Mouse (Mus musculus) hindbrain, embryonic 13.5 days (tissue): Measurements from ENCODE around the gene Cyfip2. TPM values are rescaled to one million over a fixed set of nuclear protein-coding genes. Genes with fewer than 3 reads are reported as not detected.
"Not testable (repeated sequence)": the region's sequence is repeated elsewhere in the genome, so short reads cannot be mapped to it uniquely, and the experiment has no call there.

ENCODE experiments used
- ATAC-seq: fragments of 200-750 bp; cut with Nextera tagmentation; 2 replicates; pipeline ENCODE4 v1.8.0; 2017; ENCODE audit warnings: moderate TSS enrichment; ENCODE audit not compliant: low FRiP score
- H3K27ac ChIP-seq: fragments of 300-500 bp; sonication (generic); 2 replicates; pipeline ENCODE4 v1.5.1; 2015; ENCODE audit warnings: inconsistent platforms, mild to moderate bottlenecking, moderate library complexity
- H3K27me3 ChIP-seq: fragments of 300-500 bp; sonication (generic); 2 replicates; pipeline ENCODE4 v1.6.1; 2015; ENCODE audit warnings: mild to moderate bottlenecking, inconsistent platforms
- H3K36me3 ChIP-seq: fragments of 300-500 bp; sonication (generic); 2 replicates; pipeline ENCODE4 v1.6.1; 2015; ENCODE audit warnings: mild to moderate bottlenecking, inconsistent platforms
- H3K4me1 ChIP-seq: fragments of 300-500 bp; sonication (generic); replicated peaks from 2 replicates; pipeline ENCODE4 v1.6.1; 2015; ENCODE audit warnings: inconsistent platforms
- H3K4me2 ChIP-seq: fragments of 300-500 bp; sonication (generic); 2 replicates; pipeline ENCODE4 v1.6.1; 2015; ENCODE audit warnings: inconsistent platforms, mild to moderate bottlenecking, moderate library complexity
- H3K4me3 ChIP-seq: fragments of 300-500 bp; sonication (generic); 2 replicates; pipeline ENCODE4 v1.5.1; 2015; ENCODE audit warnings: mild to moderate bottlenecking, inconsistent platforms
- H3K9ac ChIP-seq: fragments of 300-500 bp; sonication (generic); 2 replicates; pipeline ENCODE4 v1.6.1; 2015; ENCODE audit warnings: mild to moderate bottlenecking, inconsistent platforms
- H3K9me3 ChIP-seq: fragments of 300-500 bp; sonication (generic); 2 replicates; pipeline ENCODE4 v1.6.1; 2016; ENCODE audit warnings: inconsistent platforms
- WGBS: fragments of 180-500 bp; shearing (Covaris S2); methylation state at CpG from one replicate; pipeline ENCODE4 v1.1.7; 2015; 5-methylcytosine and 5-hydroxymethylcytosine counted together
- polyA plus RNA-seq: library from polyadenylated mRNA; unstranded; fragments of >200 nt; fragmentation: Nextera tagmentation; extraction: Ambion mirVana; gene quantifications from 2 replicates; pipeline ENCODE4 v1.2.1, GENCODE M21; 2015

Gene Cyfip2
- polyA plus RNA-seq, 1 experiment from 2014 or later = 74.9 TPM

GRCm38 (mm10) chr11:46188283-46188682, 124.4 kb downstream of the Cyfip2 start:
- Histone ChIP-seq H3K4me3 (no peak overlapping the region), H3K27me3 (no peaks in the 10 kb centered on the region), H3K9me3 (no peaks in the 10 kb centered on the region), H3K36me3 (peaks cover 12% of the 10 kb centered on the region), H3K9ac (no peak overlapping the region), H3K4me2 (no peak overlapping the region), H3K27ac (no peak overlapping the region), H3K4me1 (0 out of 2 replicates have a peak, but pooled peaks cover 4% of the 10 kb centered on the region)
- ATAC-seq = no peak
- 72% methylated on average over 2 of the region's 2 CpGs for WGBS

DNA sequence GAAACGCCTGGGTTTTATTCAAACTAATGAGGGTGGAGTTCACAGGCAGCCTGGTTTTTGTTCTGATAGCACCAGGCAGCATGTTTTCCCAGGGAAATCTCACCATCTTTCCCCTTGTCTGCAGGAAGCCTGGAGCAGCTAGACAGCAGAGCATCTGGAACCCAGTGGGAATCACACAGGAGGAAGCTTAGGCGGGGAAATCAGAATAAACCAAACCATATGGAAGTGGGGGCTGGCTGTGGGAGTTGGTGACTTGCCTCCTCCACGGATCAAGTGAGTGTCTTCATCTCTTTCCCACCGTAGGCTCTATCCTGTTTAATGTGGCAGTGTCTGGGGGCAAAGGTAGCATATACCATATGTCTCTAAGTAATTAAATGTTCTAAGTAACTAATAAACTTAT, 127.2 kb downstream of the Cyfip2 start:
- H3K9ac ChIP-seq = no peak overlapping the region
- H3K4me3 ChIP-seq = no peak overlapping the region
- no peak overlapping the region for H3K27ac ChIP-seq
- H3K4me2 ChIP-seq = no peak overlapping the region
- ATAC-seq = 0 out of 2 replicates have a peak, but pooled peaks have one; percentile 17
- H3K4me1 ChIP-seq = 0 out of 2 replicates have a peak, but pooled peaks cover 4% of the 10 kb centered on the region
- WGBS = 34% methylated on average over 4 of the region's 4 CpGs
- H3K36me3 ChIP-seq = no peaks in the 10 kb centered on the region
- no peaks in the 10 kb centered on the region for H3K9me3 ChIP-seq
- no peaks in the 10 kb centered on the region for H3K27me3 ChIP-seq

GRCm38 (mm10) chr11:46184946-46185345, 127.7 kb downstream of the Cyfip2 start:
- H3K4me3 ChIP-seq = no peak overlapping the region
- WGBS = 74% methylated on average over 3 of the region's 3 CpGs
- H3K27me3 ChIP-seq = no peaks in the 10 kb centered on the region
- no peaks in the 10 kb centered on the region for H3K9me3 ChIP-seq
- no peak overlapping the region for H3K4me2 ChIP-seq
- no peak overlapping the region for H3K9ac ChIP-seq
- no peaks in the 10 kb centered on the region for H3K36me3 ChIP-seq
- no peak for ATAC-seq
- no peak overlapping the region for H3K27ac ChIP-seq
- 0 out of 2 replicates have a peak, but pooled peaks cover 4% of the 10 kb centered on the region for H3K4me1 ChIP-seq

GRCm38 (mm10) chr11:46182031-46182430, 130.6 kb downstream of the Cyfip2 start:
- H3K9me3 ChIP-seq, H3K4me3 ChIP-seq, H3K27me3 ChIP-seq, H3K4me1 ChIP-seq, H3K36me3 ChIP-seq, ATAC-seq, H3K9ac ChIP-seq, H3K4me2 ChIP-seq, H3K27ac ChIP-seq: not testable (repeated sequence)
- 89% methylated on average over 1 of the region's 1 CpGs for WGBS

GRCm38 (mm10) chr11:46177246-46178043, 135.2 kb downstream of the Cyfip2 start:
- Histone ChIP-seq H3K9ac (no peak overlapping the region), H3K4me3 (no peak overlapping the region), H3K9me3 (no peaks in the 10 kb centered on the region), H3K27ac (no peak overlapping the region), H3K36me3 (no peaks in the 10 kb centered on the region), H3K4me1 (no peaks in the 10 kb centered on the region), H3K27me3 (no peaks in the 10 kb centered on the region), H3K4me2 (no peak overlapping the region)
- 79% methylated on average over 10 of the region's 10 CpGs for WGBS
- ATAC-seq = no peak

- Histone ChIP-seq H3K4me1 (no peaks in the 10 kb centered on the region), H3K9ac (no peak overlapping the region), H3K27ac (no peak overlapping the region), H3K4me2 (no peak overlapping the region), H3K36me3 (no peaks in the 10 kb centered on the region), H3K27me3 (no peaks in the 10 kb centered on the region), H3K4me3 (no peak overlapping the region), H3K9me3 (no peaks in the 10 kb centered on the region)
- WGBS = 96% methylated on average over 6 of the region's 6 CpGs
- no peak for ATAC-seq
Observed at GRCm38 (mm10) chr11:46176155-46176554, 136.5 kb downstream of the Cyfip2 start.

GRCm38 (mm10) chr11:46172128-46172527, 140.5 kb downstream of the Cyfip2 start:
- no peak for ATAC-seq
- 95% methylated on average over 9 of the region's 9 CpGs for WGBS

GRCm38 (mm10) chr11:46169908-46170307, 142.8 kb downstream of the Cyfip2 start:
- H3K4me1 ChIP-seq = peaks cover 14% of the 10 kb centered on the region
- H3K9ac ChIP-seq = no peak overlapping the region
- H3K9me3 ChIP-seq = no peaks in the 10 kb centered on the region
- H3K4me2 ChIP-seq = no peak overlapping the region
- ATAC-seq = no peak
- H3K36me3 ChIP-seq = no peaks in the 10 kb centered on the region
- H3K4me3 ChIP-seq = no peak overlapping the region
- no peak overlapping the region for H3K27ac ChIP-seq
- 21% methylated on average over 3 of the region's 3 CpGs for WGBS
- H3K27me3 ChIP-seq = peaks cover 19% of the 10 kb centered on the region

More at GRCm38 (mm10) chr11:46172128-46172527, 140.5 kb downstream of the Cyfip2 start:
- Histone ChIP-seq H3K36me3 (no peaks in the 10 kb centered on the region), H3K9me3 (no peaks in the 10 kb centered on the region), H3K27ac (no peak overlapping the region), H3K4me2 (no peak overlapping the region), H3K27me3 (no peaks in the 10 kb centered on the region), H3K9ac (no peak overlapping the region), H3K4me1 (peaks cover 4% of the 10 kb centered on the region), H3K4me3 (no peak overlapping the region)

- Histone ChIP-seq H3K4me1 (peaks cover 14% of the 10 kb centered on the region), H3K4me3 (no peak overlapping the region), H3K4me2 (no peak overlapping the region), H3K27ac (no peak overlapping the region), H3K9me3 (no peaks in the 10 kb centered on the region), H3K27me3 (peaks cover 22% of the 10 kb centered on the region), H3K36me3 (no peaks in the 10 kb centered on the region), H3K9ac (no peak overlapping the region)
- WGBS = 94% methylated on average over 7 of the region's 7 CpGs
- ATAC-seq = no peak
Observed at GRCm38 (mm10) chr11:46168506-46168905, 144.2 kb downstream of the Cyfip2 start.

DNA sequence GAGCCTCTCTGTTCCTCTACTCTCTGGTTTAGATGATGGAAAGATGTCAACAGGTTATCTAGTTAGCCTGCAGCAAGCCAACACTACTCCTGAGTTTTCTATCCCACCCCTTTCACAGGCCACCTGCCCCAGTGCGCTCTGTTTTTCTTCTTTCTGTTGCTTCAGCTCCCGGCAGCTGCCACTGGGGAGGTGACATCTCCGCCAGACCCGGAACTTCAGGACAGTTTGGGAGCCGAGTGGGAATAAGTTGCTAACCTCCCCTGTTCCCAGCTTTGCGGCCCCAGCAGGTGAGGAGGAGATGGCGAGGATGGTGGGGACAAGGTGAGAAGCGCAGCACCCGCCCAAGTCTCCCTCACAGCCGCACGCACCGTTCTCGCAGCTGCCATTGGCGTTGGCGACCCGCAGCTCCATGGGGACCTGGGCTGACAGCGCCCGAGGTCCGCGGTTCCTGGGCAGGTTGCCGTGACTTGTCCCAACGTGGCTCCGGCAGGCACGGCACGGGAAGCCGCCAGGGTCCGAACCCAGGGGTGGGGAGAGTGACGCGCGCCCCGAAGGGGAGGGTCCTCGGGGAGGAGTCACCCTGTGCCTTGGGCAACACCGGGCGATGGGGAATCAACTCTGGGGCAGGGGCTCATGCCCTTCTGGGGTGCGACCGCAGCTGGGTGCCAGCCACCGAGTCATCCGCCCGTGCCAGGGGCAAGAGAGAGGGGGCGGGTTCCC, 146.6 kb downstream of the Cyfip2 start, which contains the start of gene Nipal4:
Gene Nipal4 (minus strand): TSS at position 643 of the 720 bp plus-strand sequence.
- 2% methylated on average over 39 of the region's 40 CpGs for WGBS
- ATAC-seq = peak; percentile 54
- no peaks in the 10 kb centered on the region for H3K9me3 ChIP-seq
- peaks cover 22% of the 10 kb centered on the region for H3K27me3 ChIP-seq
- no peak within 1 kb of the TSS for H3K27ac ChIP-seq
- H3K4me1 ChIP-seq = peaks cover 14% of the 10 kb centered on the region
- peak within 1 kb of the TSS; percentile 88 for H3K4me2 ChIP-seq
- no peaks in the 10 kb centered on the region for H3K36me3 ChIP-seq
- H3K9ac ChIP-seq = peak within 1 kb of the TSS; percentile 69
- H3K4me3 ChIP-seq = peak within 1 kb of the TSS; percentile 44

- Histone ChIP-seq H3K9ac (no peak overlapping the region), H3K4me1 (no peaks in the 10 kb centered on the region), H3K4me2 (no peak overlapping the region), H3K9me3 (no peaks in the 10 kb centered on the region), H3K27ac (no peak overlapping the region), H3K4me3 (no peak overlapping the region), H3K27me3 (no peaks in the 10 kb centered on the region), H3K36me3 (no peaks in the 10 kb centered on the region)
- ATAC-seq = no peak
Observed at GRCm38 (mm10) chr11:46157462-46157861, 155.2 kb downstream of the Cyfip2 start.

DNA sequence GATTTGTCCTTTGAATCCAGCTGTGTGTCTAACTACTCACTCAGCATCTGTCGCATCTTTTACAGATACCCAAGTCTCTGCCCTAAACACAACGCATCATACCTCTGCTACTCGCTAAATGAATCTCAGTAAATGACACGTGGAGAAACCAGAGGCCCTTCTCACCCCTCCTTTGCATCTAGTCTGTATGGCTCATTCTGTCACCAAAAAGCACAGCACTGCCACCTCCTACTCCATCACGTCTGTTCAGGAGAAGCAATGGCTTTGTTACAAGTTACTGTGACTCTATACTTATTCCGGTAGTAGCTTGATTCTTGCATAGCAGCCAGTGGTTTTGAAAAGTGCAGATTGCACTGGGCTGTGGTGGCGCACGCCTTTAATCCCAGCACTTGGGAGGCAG, 155.7 kb downstream of the Cyfip2 start:
- 90% methylated on average over 8 of the region's 8 CpGs for WGBS
- no peak overlapping the region for H3K4me3 ChIP-seq
- H3K36me3 ChIP-seq = no peaks in the 10 kb centered on the region
- no peak overlapping the region for H3K27ac ChIP-seq
- H3K9me3 ChIP-seq = no peaks in the 10 kb centered on the region
- H3K4me1 ChIP-seq = no peaks in the 10 kb centered on the region
- H3K9ac ChIP-seq = no peak overlapping the region
- no peak overlapping the region for H3K4me2 ChIP-seq
- ATAC-seq = no peak
- no peaks in the 10 kb centered on the region for H3K27me3 ChIP-seq
